Mouse (Mus musculus) erythroid progenitor cell, adult 5-6 weeks (primary cell): ENCODE data around the gene Gm4340. TPM values are rescaled to one million over a fixed set of nuclear protein-coding genes. Genes with fewer than 3 reads are reported as not detected.
"Not testable (repeated sequence)": the region's sequence is repeated elsewhere in the genome, so short reads cannot be mapped to it uniquely, and the experiment has no call there.

ENCODE experiments used
- ATAC-seq: replicated peaks from 2 replicates; pipeline ENCODE4 v1.8.0; 2016; ENCODE audit warnings: moderate number of reproducible peaks, mild to moderate bottlenecking, moderate TSS enrichment, inconsistent platforms; ENCODE audit not compliant: poor library complexity, low FRiP score, severe bottlenecking
- total RNA-seq, 2 experiments: library from RNA; stranded (forward) in 1 of 2; stranded (reverse) in 1 of 2; fragments of 150-400 nt in 1 of 2; fragments of 186-747, 209-891 nt in 1 of 2; gene quantifications; 2 replicates each; pipeline versions ENCODE4 v1.2.3 to v1.2.4; 2015 to 2017; ENCODE audit warnings: low replicate concordance in 2 of 2

Gm4340 gene
- not detected in 2 replicates for total RNA-seq (2015; ENCODE audit: low replicate concordance)
- not detected in 2 replicates for total RNA-seq (2017; ENCODE audit: low replicate concordance)

DNA sequence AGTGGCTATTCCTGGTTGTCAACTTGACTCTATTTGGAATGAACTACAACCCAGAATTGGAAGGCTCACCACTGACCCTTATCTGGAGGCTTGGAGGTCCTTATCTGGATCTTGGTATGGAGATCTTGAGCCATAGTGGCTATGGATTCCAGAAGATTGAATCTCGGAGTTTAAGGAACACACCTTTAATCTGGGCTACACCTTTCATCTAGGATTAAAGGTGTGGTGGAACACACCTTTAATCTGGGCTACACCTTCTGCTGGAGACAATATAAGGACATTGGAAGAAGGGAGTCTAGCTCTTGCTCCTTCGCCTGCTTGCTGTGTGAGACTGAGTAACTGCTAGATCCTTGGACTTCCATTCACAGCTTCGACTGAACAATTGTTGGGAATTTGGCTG, at the start of gene Gm4340:
Gene Gm4340 (plus strand): TSS at position 301 of the 400 bp plus-strand sequence.
- ATAC-seq = not testable (repeated sequence)

- not testable (repeated sequence) for ATAC-seq
These were observed 42.6 kb upstream of the Gm4340 start, which contains the start of gene Gm6763 for GRCm38 (mm10) chr10:104151197-104151596. TSS of gene Gm6763 (plus strand) at chr10:104151497.

DNA sequence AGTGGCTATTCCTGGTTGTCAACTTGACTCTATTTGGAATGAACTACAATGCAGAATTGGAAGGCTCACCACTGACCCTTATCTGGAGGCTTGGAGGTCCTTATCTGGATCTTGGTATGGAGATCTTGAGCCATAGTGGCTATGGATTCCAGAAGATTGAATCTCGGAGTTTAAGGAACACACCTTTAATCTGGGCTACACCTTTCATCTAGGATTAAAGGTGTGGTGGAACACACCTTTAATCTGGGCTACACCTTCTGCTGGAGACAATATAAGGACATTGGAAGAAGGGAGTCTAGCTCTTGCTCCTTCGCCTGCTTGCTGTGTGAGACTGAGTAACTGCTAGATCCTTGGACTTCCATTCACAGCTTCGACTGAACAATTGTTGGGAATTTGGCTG, 34.1 kb upstream of the Gm4340 start, which contains the start of gene Gm8764:
Gene Gm8764 (plus strand): TSS at position 301 of the 400 bp plus-strand sequence.
- not testable (repeated sequence) for ATAC-seq

GRCm38 (mm10) chr10:104168215-104168614, 25.6 kb upstream of the Gm4340 start, which contains the start of gene Gm21304:
TSS of gene Gm21304 (plus strand) at chr10:104168515.
- ATAC-seq = not testable (repeated sequence)

- not testable (repeated sequence) for ATAC-seq
These were observed 17.1 kb upstream of the Gm4340 start, which contains the start of gene Gm21312 for GRCm38 (mm10) chr10:104176724-104177123. TSS of gene Gm21312 (plus strand) at chr10:104177024.

GRCm38 (mm10) chr10:104185233-104185632, 8.6 kb upstream of the Gm4340 start, which contains the start of gene Gm20765:
TSS of gene Gm20765 (plus strand) at chr10:104185533.
- not testable (repeated sequence) for ATAC-seq

DNA sequence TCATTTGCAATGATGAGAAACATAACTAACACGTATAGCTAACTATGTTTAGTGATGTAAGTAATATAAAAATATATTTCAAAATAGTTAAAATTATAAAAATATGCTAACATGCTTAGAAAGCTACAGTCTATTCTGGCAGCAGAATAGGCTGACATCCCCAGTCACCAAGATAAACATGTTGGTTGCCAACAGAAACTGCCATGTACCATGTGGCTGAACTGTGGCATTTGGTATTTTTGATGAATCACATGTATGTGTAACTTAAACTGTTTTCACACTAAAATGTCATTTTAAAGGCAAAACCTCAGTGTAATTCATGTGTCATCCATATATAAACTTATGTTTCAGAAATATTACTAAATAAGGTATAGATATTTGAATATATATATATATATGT, 15.8 kb downstream of the Gm4340 start:
- ATAC-seq = no peak

GRCm38 (mm10) chr10:104210268-104210990, 16.6 kb downstream of the Gm4340 start:
- no peak for ATAC-seq

DNA sequence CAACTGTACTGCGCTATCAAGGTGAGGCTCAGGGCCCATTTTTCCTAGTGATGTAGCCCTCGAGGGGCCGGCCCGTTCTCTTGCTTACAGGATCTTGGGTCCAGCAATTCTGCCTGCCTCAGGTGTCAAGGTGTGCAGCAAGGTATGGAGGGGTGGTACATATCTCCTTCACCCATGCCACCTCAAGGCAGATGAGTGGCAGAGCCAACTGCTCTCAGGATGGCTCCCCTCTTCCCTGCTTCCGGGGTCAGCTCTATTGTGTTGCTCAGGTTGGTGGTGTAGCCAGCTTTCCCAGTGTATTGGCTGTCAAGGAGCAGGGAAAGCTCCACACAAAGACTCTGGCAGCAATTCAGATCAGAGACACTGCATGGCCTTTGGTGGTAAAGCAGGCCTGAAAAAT, 20.7 kb downstream of the Gm4340 start:
- no peak; the same call in 1 of the 2 replicates for ATAC-seq

GRCm38 (mm10) chr10:104220303-104221021, 26.6 kb downstream of the Gm4340 start:
- no peak for ATAC-seq

Other genes with a start within 250 kb of the Gm4340 start
- gene Gm21293, start 51.1 kb upstream of the Gm4340 start, total RNA-seq (2015; ENCODE audit: low replicate concordance) = not detected in 2 replicates
- not detected in 2 replicates for gene Gm21293, start 51.1 kb upstream of the Gm4340 start, total RNA-seq (2017; ENCODE audit: low replicate concordance)
- not detected in 2 replicates for gene Gm6763, start 42.5 kb upstream of the Gm4340 start, total RNA-seq (2015; ENCODE audit: low replicate concordance)
- not detected in 2 replicates for gene Gm6763, start 42.5 kb upstream of the Gm4340 start, total RNA-seq (2017; ENCODE audit: low replicate concordance)
- not detected in 2 replicates for gene Gm8764, start 34.0 kb upstream of the Gm4340 start, total RNA-seq (2015; ENCODE audit: low replicate concordance)
- not detected in 2 replicates for gene Gm8764, start 34.0 kb upstream of the Gm4340 start, total RNA-seq (2017; ENCODE audit: low replicate concordance)
- gene Gm21304, start 25.5 kb upstream of the Gm4340 start, total RNA-seq (2015; ENCODE audit: low replicate concordance) = not detected in 2 replicates
- gene Gm21304, start 25.5 kb upstream of the Gm4340 start, total RNA-seq (2017; ENCODE audit: low replicate concordance) = not detected in 2 replicates
- not detected in 2 replicates for gene Gm21312, start 17.0 kb upstream of the Gm4340 start, total RNA-seq (2015; ENCODE audit: low replicate concordance)
- gene Gm21312, start 17.0 kb upstream of the Gm4340 start, total RNA-seq (2017; ENCODE audit: low replicate concordance) = not detected in 2 replicates
- gene Gm20765, start 8.5 kb upstream of the Gm4340 start, total RNA-seq (2015; ENCODE audit: low replicate concordance) = not detected in 2 replicates
- gene Gm20765, start 8.5 kb upstream of the Gm4340 start, total RNA-seq (2017; ENCODE audit: low replicate concordance) = not detected in 2 replicates